Mouse (Mus musculus) intestine, postnatal 0 days (tissue): Measurements from ENCODE around the gene Phactr2. TPM values are rescaled to one million over a fixed set of nuclear protein-coding genes. Genes with fewer than 3 reads are reported as not detected.

Experiments
- ATAC-seq: fragments of 200-750 bp; cut with Nextera tagmentation; 2 replicates; pipeline ENCODE4 v1.8.0; 2017; ENCODE audit warnings: mild to moderate bottlenecking, moderate TSS enrichment, moderate library complexity
- H3K27ac ChIP-seq: fragments of 300-500 bp; sonication (generic); 2 replicates; pipeline ENCODE4 v1.5.1; 2014; ENCODE audit warnings: mild to moderate bottlenecking, low read depth, low read length, moderate library complexity
- H3K27me3 ChIP-seq: fragments of 300-500 bp; sonication (generic); replicated peaks from 2 replicates; pipeline ENCODE4 v1.6.1; 2014; ENCODE audit warnings: low read length, mixed read lengths; ENCODE audit not compliant: control insufficient read depth, insufficient read depth
- H3K36me3 ChIP-seq: fragments of 300-500 bp; sonication (generic); 2 replicates; pipeline ENCODE4 v1.6.1; 2014; ENCODE audit warnings: mild to moderate bottlenecking, moderate library complexity; ENCODE audit not compliant: control insufficient read depth, insufficient read depth
- H3K4me1 ChIP-seq: fragments of 300-500 bp; sonication (generic); replicated peaks from 2 replicates; pipeline ENCODE4 v1.6.1; 2014; ENCODE audit warnings: antibody characterized with exemption, low read length, mixed read lengths; ENCODE audit not compliant: control insufficient read depth, insufficient read depth
- H3K4me2 ChIP-seq: fragments of 300-500 bp; sonication (generic); replicated peaks from 2 replicates; pipeline ENCODE4 v1.6.1; 2014; ENCODE audit warnings: low read depth, mild to moderate bottlenecking, moderate library complexity
- H3K4me3 ChIP-seq: fragments of 300-500 bp; sonication (generic); 2 replicates; pipeline ENCODE4 v1.5.1; 2014; ENCODE audit warnings: low read depth, low read length
- H3K9ac ChIP-seq: fragments of 300-500 bp; sonication (generic); 2 replicates; pipeline ENCODE4 v1.6.1; 2014; ENCODE audit warnings: mild to moderate bottlenecking, low read depth, low read length
- H3K9me3 ChIP-seq: fragments of 300-500 bp; sonication (generic); 2 replicates; pipeline ENCODE4 v1.6.1; 2016; ENCODE audit warnings: mixed run types; ENCODE audit not compliant: control insufficient read depth
- CTCF ChIP-seq: sonication (generic); IDR thresholded peaks from 2 replicates; pipeline ENCODE4 v1.5.1; 2016; ENCODE audit warnings: low read depth, mild to moderate bottlenecking, control low read depth, antibody characterized with exemption, moderate library complexity
- WGBS: fragments of 180-500 bp; shearing (Covaris S2); extraction: QIAGEN DNeasy Blood & Tissue Kit; methylation state at CpG from one replicate; pipeline ENCODE4 v1.1.7; 2014; 5-methylcytosine and 5-hydroxymethylcytosine counted together
- polyA plus RNA-seq: library from polyadenylated mRNA; unstranded; fragments of >200 nt; fragmentation: Nextera tagmentation; extraction: Ambion mirVana; gene quantifications from 2 replicates; pipeline ENCODE4 v1.2.1, GENCODE M21; 2015

The Phactr2 gene
- polyA plus RNA-seq, 1 experiment from 2014 or later = 12.3 TPM

- Histone ChIP-seq H3K27ac (no peak overlapping the region), H3K4me2 (no peak overlapping the region), H3K4me1 (no peaks in the 10 kb centered on the region), H3K36me3 (no peaks in the 10 kb centered on the region), H3K9me3 (no peaks in the 10 kb centered on the region), H3K27me3 (no peaks in the 10 kb centered on the region), H3K9ac (no peak overlapping the region), H3K4me3 (no peak overlapping the region)
- ATAC-seq = no peak
- 65% methylated on average over 13 of the region's 13 CpGs for WGBS
- TF ChIP-seq CTCF = no peak
These were observed 45.0 kb downstream of the Phactr2 start for GRCm38 (mm10) chr10:13429240-13429639.

DNA sequence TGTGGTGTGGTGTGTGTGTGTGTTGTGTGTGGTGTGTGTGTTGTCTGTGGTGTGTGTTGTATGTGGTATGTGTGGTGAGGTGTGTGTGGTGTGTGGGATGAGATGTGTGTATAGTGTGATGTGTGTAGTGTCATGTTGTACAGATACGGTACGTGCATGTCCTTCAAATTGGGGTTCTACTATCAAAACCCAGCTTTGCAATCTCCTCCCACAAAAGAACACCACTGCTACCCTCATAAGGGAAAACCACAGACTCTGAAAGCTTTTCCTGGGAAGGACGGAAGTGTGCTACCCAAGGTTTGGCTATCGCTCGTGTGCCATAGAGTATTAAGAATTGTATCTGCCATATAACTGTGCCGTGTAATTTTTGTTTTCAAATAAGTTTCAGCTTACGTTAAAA lies 45.7 kb downstream of the Phactr2 start:
- Histone ChIP-seq H3K36me3 (no peaks in the 10 kb centered on the region), H3K4me1 (no peaks in the 10 kb centered on the region), H3K9ac (no peak overlapping the region), H3K27ac (no peak overlapping the region), H3K9me3 (no peaks in the 10 kb centered on the region), H3K27me3 (no peaks in the 10 kb centered on the region), H3K4me2 (no peak overlapping the region), H3K4me3 (no peak overlapping the region)
- no peak for TF ChIP-seq CTCF
- no peak for ATAC-seq
- 91% methylated on average over 7 of the region's 7 CpGs for WGBS

- Histone ChIP-seq H3K4me3 (no peak overlapping the region), H3K9ac (no peak overlapping the region), H3K4me2 (no peak overlapping the region), H3K27me3 (no peaks in the 10 kb centered on the region), H3K27ac (no peak overlapping the region), H3K4me1 (no peaks in the 10 kb centered on the region), H3K36me3 (no peaks in the 10 kb centered on the region), H3K9me3 (no peaks in the 10 kb centered on the region)
- WGBS = 81% methylated on average over 10 of the region's 10 CpGs
- ATAC-seq = no peak
- no peak for TF ChIP-seq CTCF
These were observed 46.6 kb downstream of the Phactr2 start for GRCm38 (mm10) chr10:13427599-13427998.

DNA sequence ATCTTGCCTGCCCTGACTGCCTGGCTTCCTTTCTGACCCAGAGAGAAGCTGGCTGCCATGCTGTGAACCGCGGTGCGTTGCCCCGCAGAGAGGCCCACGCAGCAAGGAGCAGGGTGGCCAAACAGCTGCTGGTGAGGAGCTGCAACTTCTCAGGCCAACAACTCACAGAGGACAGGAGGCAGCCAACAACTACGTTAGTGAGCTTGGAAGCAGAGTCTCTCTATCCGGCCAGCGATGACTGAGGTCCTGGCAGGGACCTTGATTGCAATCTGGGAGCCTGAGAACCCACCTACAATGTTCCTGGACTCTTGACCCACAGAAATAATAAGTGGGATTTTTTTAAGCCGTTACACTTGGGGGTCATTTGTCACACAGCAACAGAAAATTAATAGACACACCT lies 49.0 kb downstream of the Phactr2 start:
- 83% methylated on average over 9 of the region's 9 CpGs for WGBS
- H3K36me3 ChIP-seq = no peaks in the 10 kb centered on the region
- H3K9me3 ChIP-seq = no peaks in the 10 kb centered on the region
- no peak overlapping the region for H3K4me2 ChIP-seq
- no peak overlapping the region for H3K27ac ChIP-seq
- TF ChIP-seq CTCF = no peak
- no peaks in the 10 kb centered on the region for H3K27me3 ChIP-seq
- no peak overlapping the region for H3K9ac ChIP-seq
- ATAC-seq = no peak
- H3K4me3 ChIP-seq = no peak overlapping the region
- no peaks in the 10 kb centered on the region for H3K4me1 ChIP-seq

DNA sequence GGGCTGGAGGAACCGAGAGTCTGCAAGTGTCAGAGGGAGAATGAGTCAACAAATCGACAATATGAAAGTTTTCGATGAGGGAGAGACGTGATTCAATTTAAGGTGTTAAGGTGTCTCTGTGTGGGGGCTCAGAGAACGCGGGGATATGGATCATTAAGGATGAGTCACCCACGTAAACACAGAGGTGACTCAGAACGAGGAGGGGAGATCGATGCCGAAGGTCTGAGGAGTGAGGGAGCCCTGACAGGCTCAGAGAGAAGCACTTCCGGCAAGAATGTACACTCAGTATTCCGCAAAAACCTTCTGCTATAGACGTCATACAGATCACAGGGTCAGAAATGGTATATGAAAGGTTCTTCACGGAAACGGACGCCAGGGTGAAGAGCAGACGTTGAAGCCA lies 49.7 kb downstream of the Phactr2 start:
- Histone ChIP-seq H3K9ac (no peak overlapping the region), H3K27ac (no peak overlapping the region), H3K27me3 (no peaks in the 10 kb centered on the region), H3K4me2 (no peak overlapping the region), H3K36me3 (no peaks in the 10 kb centered on the region), H3K4me3 (no peak overlapping the region), H3K4me1 (no peaks in the 10 kb centered on the region), H3K9me3 (no peaks in the 10 kb centered on the region)
- TF ChIP-seq CTCF = no peak
- no peak for ATAC-seq
- WGBS = 59% methylated on average over 17 of the region's 17 CpGs

GRCm38 (mm10) chr10:13424015-13424414 lies 50.2 kb downstream of the Phactr2 start:
- Histone ChIP-seq H3K27me3 (no peaks in the 10 kb centered on the region), H3K4me3 (no peak overlapping the region), H3K9ac (no peak overlapping the region), H3K4me1 (no peaks in the 10 kb centered on the region), H3K36me3 (no peaks in the 10 kb centered on the region), H3K9me3 (no peaks in the 10 kb centered on the region), H3K27ac (no peak overlapping the region), H3K4me2 (no peak overlapping the region)
- no peak for ATAC-seq
- WGBS = 84% methylated on average over 10 of the region's 10 CpGs
- no peak for TF ChIP-seq CTCF

- Histone ChIP-seq H3K27me3 (no peaks in the 10 kb centered on the region), H3K9ac (no peak overlapping the region), H3K4me2 (no peak overlapping the region), H3K4me3 (no peak overlapping the region), H3K27ac (no peak overlapping the region), H3K4me1 (no peaks in the 10 kb centered on the region), H3K9me3 (no peaks in the 10 kb centered on the region), H3K36me3 (no peaks in the 10 kb centered on the region)
- ATAC-seq = no peak
- TF ChIP-seq CTCF = no peak
- 83% methylated on average over 9 of the region's 9 CpGs for WGBS
These were observed 52.1 kb downstream of the Phactr2 start for GRCm38 (mm10) chr10:13422121-13422520.
